Mouse (Mus musculus) forebrain, embryonic 11.5 days (tissue): ENCODE data around the gene Ceacam20. TPM values are rescaled to one million over a fixed set of nuclear protein-coding genes. Genes with fewer than 3 reads are reported as not detected.

Experiments
- ATAC-seq: fragments of 200-750 bp; cut with Nextera tagmentation; replicated peaks from 2 replicates; pipeline ENCODE4 v1.8.0; 2017; ENCODE audit warnings: moderate TSS enrichment; ENCODE audit not compliant: low FRiP score
- DNase-seq: peaks from one replicate; pipeline ENCODE4 v3.0.0-alpha.2; 2017; ENCODE audit warnings: low spot score
- H3K27ac ChIP-seq: fragments of 300-500 bp; sonication (generic); 2 replicates; pipeline ENCODE4 v1.5.1; 2014; ENCODE audit warnings: low read depth, low read length
- H3K27me3 ChIP-seq: fragments of 300-500 bp; sonication (generic); 2 replicates; pipeline ENCODE4 v1.6.1; 2014; ENCODE audit warnings: mild to moderate bottlenecking, low read length, mixed read lengths; ENCODE audit not compliant: control insufficient read depth, insufficient read depth
- H3K36me3 ChIP-seq: fragments of 300-500 bp; sonication (generic); 2 replicates; pipeline ENCODE4 v1.6.1; 2014; ENCODE audit warnings: mild to moderate bottlenecking, low read length, moderate library complexity, mixed read lengths; ENCODE audit not compliant: control insufficient read depth, insufficient read depth
- H3K4me1 ChIP-seq: fragments of 300-500 bp; sonication (generic); replicated peaks from 2 replicates; pipeline ENCODE4 v1.6.1; 2014; ENCODE audit warnings: low read length, mixed read lengths; ENCODE audit not compliant: control insufficient read depth, insufficient read depth
- H3K4me2 ChIP-seq: fragments of 300-500 bp; sonication (generic); 2 replicates; pipeline ENCODE4 v1.6.1; 2014; ENCODE audit warnings: low read depth, mild to moderate bottlenecking, low read length, moderate library complexity, mixed read lengths; ENCODE audit not compliant: severe bottlenecking
- H3K4me3 ChIP-seq: fragments of 300-500 bp; sonication (generic); 2 replicates; pipeline ENCODE4 v1.5.1; 2014; ENCODE audit warnings: low read depth, low read length
- H3K9ac ChIP-seq: fragments of 300-500 bp; sonication (generic); 2 replicates; pipeline ENCODE4 v1.6.1; 2014; ENCODE audit warnings: low read length
- H3K9me3 ChIP-seq: fragments of 300-500 bp; sonication (generic); 2 replicates; pipeline ENCODE4 v1.6.1; 2016; ENCODE audit warnings: low read length, mixed read lengths; ENCODE audit not compliant: control insufficient read depth
- WGBS: fragments of 180-500 bp; shearing (Covaris S2); extraction: QIAGEN DNeasy Blood & Tissue Kit; methylation state at CpG from one replicate; pipeline ENCODE4 v1.1.7; 2014; 5-methylcytosine and 5-hydroxymethylcytosine counted together
- polyA plus RNA-seq: library from polyadenylated mRNA; unstranded; fragments of >200 nt; fragmentation: Nextera tagmentation; extraction: Ambion mirVana; gene quantifications from 2 replicates; pipeline ENCODE4 v1.2.1, GENCODE M21; 2014

The Ceacam20 gene
- polyA plus RNA-seq, 1 experiment from 2014 or later: not detected

DNA sequence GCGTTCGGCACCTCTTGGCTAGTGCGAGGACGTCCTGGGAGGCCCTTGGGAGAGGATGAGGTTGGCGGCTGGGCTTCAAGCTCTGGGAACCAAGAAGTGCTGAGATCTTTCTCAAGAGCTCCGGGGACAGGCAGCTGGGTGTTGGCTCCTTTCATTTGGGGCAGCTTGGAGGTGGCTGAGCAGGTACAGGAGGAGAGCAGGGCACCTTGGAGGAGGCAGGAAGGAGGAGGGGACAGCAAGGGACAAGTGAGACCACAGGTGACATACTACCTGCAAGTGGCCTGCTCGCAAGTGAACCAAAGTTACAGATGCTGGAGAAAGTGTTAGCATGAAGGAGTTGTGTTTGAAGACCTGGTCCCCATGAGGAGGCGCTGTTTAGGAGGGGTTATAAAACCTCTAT lies 20.5 kb upstream of the Ceacam20 start:
- H3K4me3 ChIP-seq: no peak overlapping the region
- no peak for DNase-seq
- no peaks in the 10 kb centered on the region for H3K27me3 ChIP-seq
- H3K9ac ChIP-seq: no peak overlapping the region
- H3K9me3 ChIP-seq: no peaks in the 10 kb centered on the region
- no peak for ATAC-seq
- H3K36me3 ChIP-seq: no peaks in the 10 kb centered on the region
- no peak overlapping the region for H3K27ac ChIP-seq
- no peaks in the 10 kb centered on the region for H3K4me1 ChIP-seq
- H3K4me2 ChIP-seq: no peak overlapping the region
- WGBS: 90% methylated on average over 8 of the region's 8 CpGs

DNA sequence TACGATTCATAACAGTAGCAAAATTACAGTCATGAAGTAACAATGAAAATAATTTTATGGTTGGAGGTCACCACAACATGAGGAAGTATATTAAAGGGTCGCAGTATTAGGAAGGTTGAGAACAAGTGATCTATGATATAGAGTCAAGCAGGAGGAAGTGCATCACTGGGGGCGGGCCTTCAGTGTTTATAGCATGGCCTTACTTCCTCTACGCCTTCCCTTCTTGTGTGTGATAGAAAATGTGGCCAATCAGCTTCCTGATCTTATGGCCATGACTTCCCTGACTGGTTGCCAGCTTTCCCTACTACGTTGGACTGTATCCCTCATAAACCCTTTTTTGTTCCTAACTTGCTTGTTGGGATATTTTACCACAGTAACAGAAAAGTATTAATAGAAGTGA lies 20.0 kb upstream of the Ceacam20 start:
- Histone ChIP-seq H3K27me3 (no peaks in the 10 kb centered on the region), H3K9ac (no peak overlapping the region), H3K4me3 (no peak overlapping the region), H3K36me3 (no peaks in the 10 kb centered on the region), H3K4me2 (no peak overlapping the region), H3K9me3 (no peaks in the 10 kb centered on the region), H3K4me1 (no peaks in the 10 kb centered on the region), H3K27ac (no peak overlapping the region)
- 89% methylated on average over 5 of the region's 5 CpGs for WGBS
- ATAC-seq: no peak
- DNase-seq: no peak

DNA sequence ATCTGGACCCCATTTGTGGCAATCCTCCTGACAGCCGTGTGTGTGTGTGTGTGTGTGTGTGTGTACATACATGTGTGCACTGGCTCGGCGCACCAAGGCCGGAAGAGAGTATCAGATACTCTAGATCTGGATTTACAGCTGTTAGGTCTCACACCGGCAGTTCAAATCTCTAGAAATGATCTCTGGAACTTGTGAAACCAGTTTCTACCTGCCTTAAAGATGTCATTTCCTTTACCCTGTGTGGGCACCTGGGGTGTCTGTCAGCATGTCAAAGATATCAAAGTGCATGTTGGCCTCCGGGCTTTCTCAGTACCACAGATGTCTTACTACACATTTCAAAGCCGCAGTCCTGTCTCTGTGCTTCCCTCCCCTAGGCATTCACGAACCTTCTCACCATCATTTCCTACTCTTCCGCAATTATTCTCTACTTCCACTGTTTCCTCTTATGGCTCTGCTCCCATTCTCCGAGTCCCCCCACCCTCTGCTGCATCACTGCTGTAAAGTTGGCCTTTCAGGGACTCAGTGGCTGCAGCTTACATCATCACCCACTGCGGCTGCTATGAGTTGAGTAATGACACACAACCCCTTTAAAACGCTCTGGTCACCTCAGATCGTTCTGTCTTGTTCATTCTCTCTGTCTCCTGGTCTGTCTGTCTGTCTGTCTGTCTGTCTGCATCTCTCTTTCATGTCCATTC lies 19.2 kb upstream of the Ceacam20 start:
- DNase-seq: no peak
- Histone ChIP-seq H3K4me1 (no peaks in the 10 kb centered on the region), H3K9ac (no peak overlapping the region), H3K27me3 (no peaks in the 10 kb centered on the region), H3K36me3 (no peaks in the 10 kb centered on the region), H3K27ac (no peak overlapping the region), H3K4me2 (no peak overlapping the region), H3K4me3 (no peak overlapping the region), H3K9me3 (no peaks in the 10 kb centered on the region)
- ATAC-seq: no peak
- 94% methylated on average over 13 of the region's 13 CpGs for WGBS

DNA sequence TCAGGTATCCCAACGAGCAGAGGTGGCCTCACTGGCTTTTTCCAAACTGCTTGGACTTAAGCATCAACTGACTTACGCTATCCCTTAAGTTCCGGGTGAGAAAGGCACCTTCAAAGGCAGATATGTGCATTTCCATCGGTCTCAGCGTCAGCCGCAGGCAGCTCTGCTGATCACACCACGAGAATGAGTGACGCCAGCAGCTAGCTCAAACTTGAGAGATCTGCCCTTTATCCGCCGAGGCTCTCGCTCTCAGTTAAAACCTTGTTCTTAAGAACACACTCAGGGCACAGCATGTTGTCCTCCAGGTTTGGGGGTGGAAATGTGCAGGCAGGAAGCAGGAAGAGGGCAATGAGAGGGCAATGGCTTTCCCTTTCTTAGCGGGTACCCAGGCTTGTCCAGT lies 16.3 kb upstream of the Ceacam20 start:
- no peak overlapping the region for H3K27ac ChIP-seq
- DNase-seq: no peak
- H3K36me3 ChIP-seq: no peaks in the 10 kb centered on the region
- ATAC-seq: no peak
- no peaks in the 10 kb centered on the region for H3K4me1 ChIP-seq
- 83% methylated on average over 12 of the region's 12 CpGs for WGBS
- no peaks in the 10 kb centered on the region for H3K9me3 ChIP-seq
- H3K27me3 ChIP-seq: no peaks in the 10 kb centered on the region
- no peak overlapping the region for H3K4me3 ChIP-seq
- no peak overlapping the region for H3K4me2 ChIP-seq
- no peak overlapping the region for H3K9ac ChIP-seq

DNA sequence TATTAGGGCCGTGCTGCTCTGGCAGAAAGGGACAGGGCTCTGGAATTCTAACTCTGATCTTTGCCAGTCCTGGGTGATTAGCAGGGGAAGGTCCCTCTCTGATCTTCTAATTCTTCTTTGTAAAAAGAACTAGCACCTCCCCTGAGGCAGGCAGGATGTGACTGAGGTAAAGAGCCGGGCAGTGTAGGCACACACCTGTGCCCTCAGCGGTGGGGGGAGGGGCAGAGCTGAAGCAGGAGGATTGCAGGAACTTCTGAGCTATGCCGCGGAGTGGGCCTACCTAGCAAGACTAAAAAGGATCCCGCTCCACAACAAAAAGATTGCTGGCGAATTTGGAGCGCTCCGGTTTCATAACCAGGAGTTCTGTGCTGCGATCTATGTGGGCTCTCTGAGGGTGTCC lies 15.2 kb upstream of the Ceacam20 start:
- Histone ChIP-seq H3K27ac (no peak overlapping the region), H3K9me3 (no peaks in the 10 kb centered on the region), H3K9ac (no peak overlapping the region), H3K4me1 (no peaks in the 10 kb centered on the region), H3K4me2 (no peak overlapping the region), H3K4me3 (no peak overlapping the region), H3K36me3 (no peaks in the 10 kb centered on the region), H3K27me3 (no peaks in the 10 kb centered on the region)
- no peak for ATAC-seq
- 66% methylated on average over 10 of the region's 10 CpGs for WGBS
- no peak for DNase-seq

DNA sequence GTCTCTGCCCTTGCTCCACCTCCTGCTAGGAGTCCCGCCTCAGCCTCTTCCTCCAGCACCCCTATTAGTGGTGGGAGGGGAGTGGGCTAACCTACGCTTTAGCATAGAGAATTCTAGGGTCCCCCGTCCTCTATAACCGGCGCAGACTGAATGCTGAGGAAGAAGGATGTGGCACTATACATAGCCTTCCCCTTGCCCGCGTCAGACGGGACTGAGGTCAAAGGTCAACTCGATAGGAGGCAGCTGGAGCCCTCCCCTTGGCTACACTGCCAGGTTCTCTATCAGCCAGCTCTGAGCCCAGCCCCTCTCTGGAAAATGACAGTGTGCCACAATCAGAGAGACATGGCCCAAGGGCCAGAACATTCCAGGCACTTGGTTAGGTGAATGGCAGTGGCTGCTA lies 14.6 kb upstream of the Ceacam20 start, which contains the start of gene Igsf23:
Igsf23 (minus strand) TSS at position 168 of the 400 bp plus-strand sequence.
- no peak within 1 kb of the TSS for H3K9ac ChIP-seq
- ATAC-seq (no peak), DNase-seq (no peak)
- H3K4me3 ChIP-seq: no peak within 1 kb of the TSS
- no peaks in the 10 kb centered on the region for H3K4me1 ChIP-seq
- no peaks in the 10 kb centered on the region for H3K9me3 ChIP-seq
- H3K27me3 ChIP-seq: no peaks in the 10 kb centered on the region
- no peaks in the 10 kb centered on the region for H3K36me3 ChIP-seq
- 63% methylated on average over 9 of the region's 9 CpGs for WGBS
- H3K4me2 ChIP-seq: no peak within 1 kb of the TSS
- no peak within 1 kb of the TSS for H3K27ac ChIP-seq

DNA sequence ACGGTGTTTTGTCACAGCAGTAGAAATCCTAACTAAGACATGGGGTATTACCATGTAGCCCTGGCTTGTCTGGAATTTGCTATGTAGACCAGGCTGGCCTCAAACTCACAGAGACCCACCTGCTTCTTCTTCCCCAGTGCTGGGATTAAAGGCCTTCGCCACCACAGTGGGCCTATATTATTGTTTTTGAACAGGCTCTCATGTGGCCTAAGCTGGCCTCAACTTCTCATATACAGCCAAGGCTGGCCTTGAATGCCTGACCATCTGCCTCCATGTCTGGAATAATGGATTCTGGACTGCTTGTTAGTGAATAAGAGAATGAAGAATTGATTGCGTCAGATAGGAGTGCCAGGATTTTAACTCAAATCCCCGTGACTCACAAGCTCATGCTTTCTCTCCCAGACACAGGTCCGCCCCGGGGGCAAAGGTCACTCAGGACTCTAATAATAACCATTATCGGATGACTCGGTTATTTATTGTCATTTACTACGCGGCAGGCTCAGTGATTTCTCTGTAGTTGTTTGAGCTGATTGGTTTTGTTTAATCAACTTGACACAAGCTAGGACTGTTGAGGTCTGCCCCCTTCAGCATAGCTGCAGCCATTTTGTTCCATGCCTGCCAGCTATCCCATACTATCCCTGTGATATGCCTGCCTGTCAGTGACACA lies 12.8 kb upstream of the Ceacam20 start:
- WGBS: 65% methylated on average over 10 of the region's 10 CpGs
- no peak overlapping the region for H3K27ac ChIP-seq
- H3K36me3 ChIP-seq: no peaks in the 10 kb centered on the region
- no peak overlapping the region for H3K9ac ChIP-seq
- no peak overlapping the region for H3K4me2 ChIP-seq
- no peaks in the 10 kb centered on the region for H3K27me3 ChIP-seq
- no peaks in the 10 kb centered on the region for H3K4me1 ChIP-seq
- DNase-seq (no peak), ATAC-seq (no peak)
- H3K9me3 ChIP-seq: no peaks in the 10 kb centered on the region
- no peak overlapping the region for H3K4me3 ChIP-seq

DNA sequence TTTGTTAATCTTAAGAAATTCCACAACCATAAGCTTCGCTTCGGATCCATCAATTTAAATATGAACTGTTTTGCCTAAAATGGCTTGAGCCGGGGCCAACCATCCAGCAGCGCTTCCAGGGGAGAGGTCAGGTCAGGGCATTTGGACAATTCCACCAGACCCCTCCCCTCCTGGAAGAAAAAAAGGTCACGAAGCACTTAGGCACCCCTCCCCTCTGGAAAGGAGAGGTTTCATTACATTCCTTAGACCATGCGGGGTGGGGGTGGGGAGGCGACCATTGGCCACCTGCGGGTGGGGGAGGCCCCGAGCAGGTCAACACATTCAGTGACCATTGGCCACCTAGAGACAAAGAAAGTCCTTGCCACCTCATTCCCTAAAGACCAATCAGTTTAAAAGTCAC lies 12.2 kb upstream of the Ceacam20 start:
- DNase-seq (no peak), ATAC-seq (no peak)
- Histone ChIP-seq H3K9ac (no peak overlapping the region), H3K9me3 (no peaks in the 10 kb centered on the region), H3K36me3 (no peaks in the 10 kb centered on the region), H3K4me2 (no peak overlapping the region), H3K4me1 (no peaks in the 10 kb centered on the region), H3K27ac (no peak overlapping the region), H3K4me3 (no peak overlapping the region), H3K27me3 (no peaks in the 10 kb centered on the region)
- WGBS: 47% methylated on average over 9 of the region's 9 CpGs

DNA sequence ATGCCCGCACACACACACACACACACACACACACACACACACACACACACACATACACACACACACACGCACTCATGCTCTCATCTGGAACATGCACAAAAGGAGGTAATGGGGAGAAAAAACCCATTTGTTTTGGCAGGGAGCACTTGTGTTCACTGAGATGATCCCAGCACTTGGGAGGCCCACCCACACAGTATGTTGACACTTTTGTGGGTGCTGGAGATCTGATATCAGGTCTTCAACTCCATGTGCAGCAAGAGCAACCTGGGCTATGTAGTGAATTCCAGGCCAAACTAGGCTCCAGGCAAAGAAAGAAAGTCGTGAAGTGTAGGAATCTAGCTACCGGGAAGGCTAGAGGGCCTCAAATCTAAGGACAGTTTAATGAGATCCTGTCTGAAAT lies 9.4 kb upstream of the Ceacam20 start:
- 74% methylated on average over 4 of the region's 4 CpGs for WGBS
- no peaks in the 10 kb centered on the region for H3K9me3 ChIP-seq
- no peak for DNase-seq
- H3K27ac ChIP-seq: no peak overlapping the region
- no peaks in the 10 kb centered on the region for H3K36me3 ChIP-seq
- no peaks in the 10 kb centered on the region for H3K4me1 ChIP-seq
- no peak overlapping the region for H3K9ac ChIP-seq
- H3K4me2 ChIP-seq: no peak overlapping the region
- no peaks in the 10 kb centered on the region for H3K27me3 ChIP-seq
- no peak for ATAC-seq
- no peak overlapping the region for H3K4me3 ChIP-seq
